Mouse (Mus musculus) adrenal gland, adult (tissue): ENCODE results near the gene Fbxw16.
A peak's percentile ranks its signal among the peaks of the same experiment; 100 is the strongest.
"Not testable (repeated sequence)": the region's sequence is repeated elsewhere in the genome, so short reads cannot be mapped to it uniquely, and the experiment has no call there.

ENCODE experiments used
- DNase-seq, 2 experiments: peaks; one replicate each; pipeline ENCODE4 v3.0.0; 2022 to 2023; ENCODE audit warnings: low spot score in 1 of 2; ENCODE audit not compliant: inconsistent age in 2 of 2

Fbxw16 gene

DNA sequence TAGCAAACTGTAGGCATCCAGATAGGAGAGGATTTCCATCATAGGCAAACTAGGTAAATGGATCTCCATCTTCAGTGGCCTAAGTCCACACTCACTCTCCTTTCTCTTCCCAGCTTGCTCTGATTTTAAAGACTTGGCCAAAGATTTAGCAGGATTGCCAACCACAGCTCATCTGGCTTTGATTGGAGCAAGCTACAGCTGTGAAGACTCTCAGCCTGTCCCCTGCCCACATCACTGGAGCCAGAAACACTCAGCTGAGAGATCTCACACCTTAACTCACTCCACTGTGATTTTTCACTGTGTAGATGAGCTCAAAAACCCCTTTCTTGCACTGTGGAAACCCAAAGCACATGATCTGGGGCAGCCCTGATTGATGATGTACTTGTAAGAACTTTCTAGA, at the start of gene Fbxw16:
Gene Fbxw16 (minus strand): TSS at position 101 of the 400 bp plus-strand sequence.
- DNase-seq, result no peak

GRCm38 (mm10) chr9:109495775-109496174, 46.8 kb upstream of the Fbxw16 start, which contains the start of gene Fbxw19:
Gene Fbxw19, minus strand, starts transcription at chr9:109495875.
- not testable (repeated sequence) for DNase-seq

DNA sequence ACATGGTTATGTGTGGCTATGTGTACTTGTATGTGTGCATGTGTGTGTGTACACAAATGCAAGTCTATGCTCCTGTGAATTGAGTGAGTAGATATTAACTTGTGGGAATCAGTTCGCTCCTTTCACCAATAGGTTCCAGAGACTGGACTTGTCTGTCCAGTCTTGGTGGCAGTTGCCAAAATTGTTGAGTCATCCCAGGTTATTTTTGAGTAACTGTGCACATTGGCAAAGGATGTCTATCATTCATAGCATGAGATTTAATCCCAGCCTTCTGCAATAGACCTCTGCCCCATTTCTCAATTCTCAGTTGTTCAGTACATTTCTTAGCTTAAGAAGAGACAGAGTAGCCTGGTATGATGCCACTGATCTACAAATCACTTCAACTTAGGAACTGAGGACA, 16.0 kb downstream of the Fbxw16 start:
- peak in 1 of 2 experiments; percentile 66 for DNase-seq

GRCm38 (mm10) chr9:109404196-109404595, 44.7 kb downstream of the Fbxw16 start, which contains the start of gene Fbxw22:
Gene Fbxw22, minus strand, starts transcription at chr9:109404296.
- not testable (repeated sequence) for DNase-seq
